ENCODE assay signal across 8 mouse cellular contexts in genomic region chr4:87037592-87037991, GRCm38 (mm10).
DNase-seq lines count a peak whose midpoint lies in the region; ATAC-seq lines count a peak whose summit lies in the region.

No protein-coding gene starts in this region.

- no peak overlapping the region for H3K27ac ChIP-seq in kidney, embryonic 15.5 days

- H3K36me3 ChIP-seq in kidney, embryonic 15.5 days: no peaks in the 10 kb centered on the region

- 75% methylated on average over 4 of the region's 4 CpGs for WGBS in kidney, embryonic 15.5 days

- no peak overlapping the region for H3K4me3 ChIP-seq in kidney, embryonic 15.5 days (replicated peaks)

- 0 out of 2 replicates have a peak, but pooled peaks have one; percentile 12 for ATAC-seq in kidney, embryonic 15.5 days (replicated peaks; ENCODE audit: low FRiP score)

- H3K4me1 ChIP-seq in kidney, embryonic 15.5 days: no peaks in the 10 kb centered on the region

- H3K9me3 ChIP-seq in kidney, embryonic 15.5 days (replicated peaks): no peaks in the 10 kb centered on the region

- DNase-seq in cerebellum, postnatal 10 days: peak; percentile 39 to 68
- no peak for DNase-seq in cerebellum, adult 9-10 months
- DNase-seq in kidney, postnatal 4 days: no peak
- peak; percentile 42 for DNase-seq in R1 (ENCODE audit: low read depth, low spot score)
- peak; percentile 4 to 5 for DNase-seq in kidney, postnatal 36 days
- DNase-seq in right cerebral cortex, postnatal 4 days: no peak
- no peak for DNase-seq in yolk sac, embryonic 10.5 days (ENCODE audit: low spot score)

- H3K27me3 ChIP-seq in kidney, embryonic 15.5 days: no peaks in the 10 kb centered on the region

- H3K4me2 ChIP-seq in kidney, embryonic 15.5 days: no peak overlapping the region

- no peak overlapping the region for H3K9ac ChIP-seq in kidney, embryonic 15.5 days

Comparison
In these comparisons a context has a peak if more than half of its experiments do, and no peak if none do; other contexts are left out.
1. DNase-seq: peak in cerebellum, postnatal 10 days (2 of 2), R1 (single experiment) and kidney, postnatal 36 days (2 of 2); none in cerebellum, adult 9-10 months (single experiment), kidney, postnatal 4 days (0 of 2), right cerebral cortex, postnatal 4 days (single experiment) and yolk sac, embryonic 10.5 days (single experiment).